Mouse (Mus musculus): ENCODE data around the gene Gmppa. TPM values are rescaled to one million over a fixed set of nuclear protein-coding genes. Genes with fewer than 3 reads are reported as not detected.

Gene Gmppa
- polyA plus RNA-seq, 1 experiment = 82.4 TPM

DNA sequence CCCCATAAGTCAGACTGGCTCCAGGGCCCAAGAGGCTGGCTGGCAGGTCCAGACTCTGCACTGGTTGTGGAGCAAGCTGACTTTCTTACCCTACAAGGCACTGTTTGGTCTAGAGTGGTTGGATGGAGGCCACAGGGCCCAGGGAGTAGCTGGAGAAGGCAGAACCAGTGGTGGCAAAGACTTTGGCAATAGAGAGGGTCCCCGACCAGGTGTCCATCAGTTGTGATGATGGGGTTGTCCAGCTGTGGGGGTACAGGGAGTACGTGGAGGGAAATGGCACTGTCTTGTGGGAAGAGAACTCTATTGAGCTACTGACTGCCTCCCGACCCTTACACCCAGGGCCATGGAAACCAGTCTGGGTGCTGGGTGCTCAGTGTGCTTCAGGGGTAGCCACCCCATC lies 41.9 kb upstream of the Gmppa start:
- 89% methylated on average over 3 of the region's 3 CpGs for WGBS
- Histone ChIP-seq H3K36me3 (ENCODE audit: control insufficient read depth, insufficient read depth, low read length) (no peaks in the 10 kb centered on the region), H3K27ac (ENCODE audit: insufficient read depth, low read depth, low read length) (no peak overlapping the region), H3K4me3 (ENCODE audit: insufficient read depth, low read depth, low read length) (no peak overlapping the region), H3K4me1 (ENCODE audit: control insufficient read depth, insufficient read depth, low read length) (no peaks in the 10 kb centered on the region), H3K27me3 (replicated peaks; ENCODE audit: control insufficient read depth, insufficient read depth, low read length) (no peaks in the 10 kb centered on the region)
- TF ChIP-seq POLR2A (IDR thresholded peaks at IDR 0.05; ENCODE audit: low read depth, low read length) (no peak), CTCF (conservative IDR thresholded peaks at IDR 0.05; ENCODE audit: insufficient read depth, insufficient read length, low read depth, low read length) (no peak)
- no peak for DNase-seq

GRCm38 (mm10) chr1:75398761-75399402 lies 36.8 kb upstream of the Gmppa start:
- H3K27me3 ChIP-seq (replicated peaks; ENCODE audit: control insufficient read depth, insufficient read depth, low read length) = no peaks in the 10 kb centered on the region
- TF ChIP-seq POLR2A (IDR thresholded peaks at IDR 0.05; ENCODE audit: low read depth, low read length) = no peak
- peak; percentile 59 for TF ChIP-seq CTCF (conservative IDR thresholded peaks at IDR 0.05; ENCODE audit: insufficient read depth, insufficient read length, low read depth, low read length)
- 0 out of 2 replicates have a peak, but pooled peaks cover 4% of the 10 kb centered on the region for H3K4me1 ChIP-seq (ENCODE audit: control insufficient read depth, insufficient read depth, low read length)
- DNase-seq = peak; percentile 88
- H3K36me3 ChIP-seq (ENCODE audit: control insufficient read depth, insufficient read depth, low read length) = no peaks in the 10 kb centered on the region
- peak overlapping the region; percentile 9; the same call in 1 of the 2 replicates for H3K27ac ChIP-seq (ENCODE audit: insufficient read depth, low read depth, low read length)
- WGBS = 19% methylated on average over 9 of the region's 9 CpGs
- no peak overlapping the region for H3K4me3 ChIP-seq (ENCODE audit: insufficient read depth, low read depth, low read length)

DNA sequence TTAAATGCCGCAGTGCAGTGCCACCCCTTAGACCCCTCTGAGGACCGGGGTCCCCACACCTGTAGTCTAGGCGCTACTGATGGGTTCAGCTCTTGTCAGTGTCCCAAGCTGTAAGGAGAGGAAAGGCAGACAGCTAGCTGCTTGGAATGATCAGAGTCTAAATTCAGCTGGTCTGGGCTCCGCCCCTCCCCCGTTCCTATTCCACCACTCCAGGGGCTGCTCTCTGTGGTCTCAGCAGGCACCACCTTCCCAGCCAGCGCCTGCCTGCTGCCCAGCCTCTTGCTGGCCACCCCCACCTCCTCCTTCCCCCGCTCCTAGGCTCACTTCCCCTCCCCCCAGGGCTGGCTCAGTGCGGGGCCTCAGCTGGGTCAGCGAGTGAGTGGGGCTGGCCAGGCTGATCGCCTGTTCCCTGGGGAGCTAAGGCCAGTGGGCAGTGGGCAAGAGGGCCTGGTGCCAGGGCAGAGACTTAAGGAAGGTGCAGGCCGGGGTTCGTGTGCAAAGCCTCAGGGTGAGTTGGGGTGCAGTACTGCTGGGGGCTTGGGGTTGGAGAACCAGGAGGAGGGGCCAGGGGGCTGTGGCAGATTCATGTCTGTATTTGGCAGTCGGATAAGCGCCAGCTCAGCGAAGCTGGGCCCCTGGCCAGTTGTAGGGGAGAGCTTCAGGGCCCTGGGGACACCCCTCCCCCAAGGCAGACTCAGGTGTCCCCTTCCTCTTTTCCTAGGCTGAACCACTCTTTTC lies 35.8 kb upstream of the Gmppa start:
- Histone ChIP-seq H3K4me1 (ENCODE audit: control insufficient read depth, insufficient read depth, low read length) (0 out of 2 replicates have a peak, but pooled peaks cover 4% of the 10 kb centered on the region), H3K4me3 (ENCODE audit: insufficient read depth, low read depth, low read length) (peak overlapping the region; percentile 15; the same call in 1 of the 2 replicates), H3K27ac (ENCODE audit: insufficient read depth, low read depth, low read length) (peak overlapping the region; percentile 9; the same call in 1 of the 2 replicates), H3K36me3 (ENCODE audit: control insufficient read depth, insufficient read depth, low read length) (no peaks in the 10 kb centered on the region), H3K27me3 (replicated peaks; ENCODE audit: control insufficient read depth, insufficient read depth, low read length) (no peaks in the 10 kb centered on the region)
- 31% methylated on average over 15 of the region's 15 CpGs for WGBS
- DNase-seq = peak; percentile 29
- no peak for TF ChIP-seq CTCF (conservative IDR thresholded peaks at IDR 0.05; ENCODE audit: insufficient read depth, insufficient read length, low read depth, low read length)
- TF ChIP-seq POLR2A (IDR thresholded peaks at IDR 0.05; ENCODE audit: low read depth, low read length) = no peak

DNA sequence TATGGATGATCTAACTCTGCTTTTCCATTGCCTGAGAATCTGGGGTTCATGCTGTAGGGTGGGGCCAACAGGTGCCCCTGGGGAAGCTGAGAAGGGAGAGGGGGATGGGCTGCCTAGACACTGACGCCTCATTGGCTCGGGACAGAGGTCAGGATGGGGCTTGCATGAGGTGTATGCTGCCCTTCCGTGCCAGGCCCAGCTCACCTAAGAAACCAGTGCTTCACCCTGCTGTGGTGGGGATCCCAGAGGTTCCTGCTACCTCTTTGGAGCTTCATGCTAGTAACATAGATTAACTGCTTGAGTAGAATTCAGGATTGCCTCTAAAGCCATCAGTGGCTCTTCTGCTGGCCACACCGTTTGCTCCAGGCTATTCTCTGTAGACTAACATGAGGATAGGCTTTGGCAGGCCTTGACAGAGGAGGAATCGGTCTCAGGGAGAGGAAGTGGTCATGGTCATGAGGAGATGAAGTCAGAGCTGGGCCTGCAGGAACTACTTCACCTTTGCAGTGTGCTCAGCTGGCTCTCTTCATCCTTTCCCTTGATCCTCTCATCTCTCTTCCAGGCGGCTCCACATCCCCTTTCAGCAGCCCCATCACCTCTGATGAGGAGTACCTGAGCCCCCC lies 35.1 kb upstream of the Gmppa start:
- 53% methylated on average over 6 of the region's 6 CpGs for WGBS
- 0 out of 2 replicates have a peak, but pooled peaks cover 4% of the 10 kb centered on the region for H3K4me1 ChIP-seq (ENCODE audit: control insufficient read depth, insufficient read depth, low read length)
- TF ChIP-seq POLR2A (IDR thresholded peaks at IDR 0.05; ENCODE audit: low read depth, low read length) (no peak), CTCF (conservative IDR thresholded peaks at IDR 0.05; ENCODE audit: insufficient read depth, insufficient read length, low read depth, low read length) (no peak)
- DNase-seq = no peak
- H3K4me3 ChIP-seq (ENCODE audit: insufficient read depth, low read depth, low read length) = no peak overlapping the region
- H3K27me3 ChIP-seq (replicated peaks; ENCODE audit: control insufficient read depth, insufficient read depth, low read length) = no peaks in the 10 kb centered on the region
- H3K36me3 ChIP-seq (ENCODE audit: control insufficient read depth, insufficient read depth, low read length) = no peaks in the 10 kb centered on the region
- H3K27ac ChIP-seq (ENCODE audit: insufficient read depth, low read depth, low read length) = no peak overlapping the region

DNA sequence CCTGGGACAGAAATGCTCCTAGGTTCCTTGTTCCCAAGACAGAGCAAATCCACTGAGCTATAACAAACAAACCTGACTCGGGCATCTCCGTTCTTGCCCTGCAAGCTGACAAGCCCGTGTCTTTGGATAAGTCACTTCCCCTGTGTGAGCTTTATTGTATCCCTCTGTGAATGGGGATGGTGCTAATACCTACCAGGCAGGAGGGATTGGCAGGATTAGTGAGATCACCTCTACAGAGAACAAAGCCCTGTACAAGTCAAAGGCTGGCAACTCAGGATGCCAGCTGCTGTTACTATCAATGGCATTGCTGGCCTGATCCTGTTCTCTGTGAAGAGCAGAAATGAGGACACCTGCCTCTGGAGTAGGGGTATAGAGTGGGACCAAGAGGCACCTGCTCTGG lies 30.2 kb upstream of the Gmppa start:
- Histone ChIP-seq H3K27ac (ENCODE audit: insufficient read depth, low read depth, low read length) (no peak overlapping the region), H3K4me3 (ENCODE audit: insufficient read depth, low read depth, low read length) (no peak overlapping the region), H3K27me3 (replicated peaks; ENCODE audit: control insufficient read depth, insufficient read depth, low read length) (no peaks in the 10 kb centered on the region), H3K4me1 (ENCODE audit: control insufficient read depth, insufficient read depth, low read length) (no peaks in the 10 kb centered on the region), H3K36me3 (ENCODE audit: control insufficient read depth, insufficient read depth, low read length) (no peaks in the 10 kb centered on the region)
- no peak for TF ChIP-seq POLR2A (IDR thresholded peaks at IDR 0.05; ENCODE audit: low read depth, low read length)
- TF ChIP-seq CTCF (conservative IDR thresholded peaks at IDR 0.05; ENCODE audit: insufficient read depth, insufficient read length, low read depth, low read length) = no peak
- DNase-seq = no peak
- WGBS = 94% methylated on average over 3 of the region's 3 CpGs

DNA sequence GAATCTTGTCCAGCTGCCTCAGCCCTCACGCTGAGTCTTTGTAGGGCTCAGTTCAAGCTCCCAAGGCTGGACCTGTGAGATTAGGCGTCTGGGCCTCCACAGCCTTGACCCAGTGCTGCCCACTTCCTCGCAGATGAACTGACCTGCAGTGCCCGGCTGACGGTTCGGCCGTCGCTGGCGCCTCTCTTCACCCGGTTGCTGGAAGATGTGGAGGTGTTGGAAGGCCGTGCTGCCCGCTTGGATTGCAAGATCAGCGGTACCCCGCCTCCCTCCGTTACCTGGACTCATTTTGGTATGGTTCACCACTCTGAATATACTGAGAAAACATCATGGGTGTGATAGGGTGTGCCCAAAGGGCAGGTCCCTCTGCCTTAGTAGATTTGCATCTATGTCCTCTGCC lies 29.6 kb upstream of the Gmppa start:
- no peak for DNase-seq
- Histone ChIP-seq H3K36me3 (ENCODE audit: control insufficient read depth, insufficient read depth, low read length) (no peaks in the 10 kb centered on the region), H3K27me3 (replicated peaks; ENCODE audit: control insufficient read depth, insufficient read depth, low read length) (no peaks in the 10 kb centered on the region), H3K4me3 (ENCODE audit: insufficient read depth, low read depth, low read length) (no peak overlapping the region), H3K4me1 (ENCODE audit: control insufficient read depth, insufficient read depth, low read length) (no peaks in the 10 kb centered on the region), H3K27ac (ENCODE audit: insufficient read depth, low read depth, low read length) (no peak overlapping the region)
- TF ChIP-seq CTCF (conservative IDR thresholded peaks at IDR 0.05; ENCODE audit: insufficient read depth, insufficient read length, low read depth, low read length) (no peak), POLR2A (IDR thresholded peaks at IDR 0.05; ENCODE audit: low read depth, low read length) (no peak)
- WGBS = 91% methylated on average over 15 of the region's 15 CpGs

DNA sequence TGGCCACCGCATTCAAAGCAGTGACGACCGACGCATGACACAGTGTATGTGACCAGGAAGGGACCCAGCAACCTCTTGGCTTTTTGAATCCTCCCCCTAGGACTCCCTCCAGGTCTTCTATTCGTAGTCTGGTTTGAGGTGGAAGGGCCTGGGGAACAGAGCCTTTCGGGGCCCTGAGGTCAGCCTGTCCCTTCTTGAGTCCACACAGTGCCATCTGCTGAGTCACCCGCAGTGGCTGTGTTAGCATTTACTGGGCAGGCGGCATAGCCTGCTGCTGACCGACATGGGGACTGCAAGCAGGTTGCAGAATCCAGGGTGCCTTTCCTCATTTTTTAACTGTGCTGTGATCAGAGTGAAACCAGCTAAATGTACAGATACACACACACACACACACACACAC lies 28.7 kb upstream of the Gmppa start:
- no peaks in the 10 kb centered on the region for H3K27me3 ChIP-seq (replicated peaks; ENCODE audit: control insufficient read depth, insufficient read depth, low read length)
- WGBS = 92% methylated on average over 9 of the region's 9 CpGs
- no peak for DNase-seq
- no peaks in the 10 kb centered on the region for H3K4me1 ChIP-seq (ENCODE audit: control insufficient read depth, insufficient read depth, low read length)
- H3K36me3 ChIP-seq (ENCODE audit: control insufficient read depth, insufficient read depth, low read length) = no peaks in the 10 kb centered on the region
- TF ChIP-seq CTCF (conservative IDR thresholded peaks at IDR 0.05; ENCODE audit: insufficient read depth, insufficient read length, low read depth, low read length) = no peak
- TF ChIP-seq POLR2A (IDR thresholded peaks at IDR 0.05; ENCODE audit: low read depth, low read length) = no peak
- no peak overlapping the region for H3K4me3 ChIP-seq (ENCODE audit: insufficient read depth, low read depth, low read length)
- H3K27ac ChIP-seq (ENCODE audit: insufficient read depth, low read depth, low read length) = no peak overlapping the region

Measured in kidney, adult 2 months (tissue).